Mouse (Mus musculus) A20 (cell line): ENCODE results near the gene Shroom3.

Experiments used
- DNase-seq: peaks from one replicate; pipeline ENCODE4 v3.0.0-alpha.2; 2011; ENCODE audit warnings: low read depth, low spot score

The Shroom3 gene

DNA sequence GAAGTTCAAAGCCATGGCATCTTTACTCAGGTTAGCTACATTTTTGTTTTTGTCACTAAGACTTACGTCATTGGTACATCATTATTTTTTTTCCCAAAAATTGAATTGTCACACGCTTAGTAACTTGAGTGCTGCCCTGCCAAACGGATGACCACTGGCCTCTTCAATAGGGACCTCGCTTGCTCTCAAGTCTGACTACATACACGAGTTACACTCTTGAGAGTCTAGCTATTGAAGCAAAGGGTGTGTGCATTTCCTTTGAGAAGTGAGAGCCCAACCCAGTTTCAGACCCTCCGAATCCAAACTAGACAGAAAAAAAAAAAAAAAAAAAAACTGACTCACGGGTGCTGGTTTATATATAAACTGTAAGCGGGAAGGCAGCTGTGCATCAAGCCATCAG, 286.2 kb downstream of the Shroom3 start:
- DNase-seq: no peak

- DNase-seq: no peak
These were observed 286.7 kb downstream of the Shroom3 start for GRCm38 (mm10) chr5:92969926-92970325.

DNA sequence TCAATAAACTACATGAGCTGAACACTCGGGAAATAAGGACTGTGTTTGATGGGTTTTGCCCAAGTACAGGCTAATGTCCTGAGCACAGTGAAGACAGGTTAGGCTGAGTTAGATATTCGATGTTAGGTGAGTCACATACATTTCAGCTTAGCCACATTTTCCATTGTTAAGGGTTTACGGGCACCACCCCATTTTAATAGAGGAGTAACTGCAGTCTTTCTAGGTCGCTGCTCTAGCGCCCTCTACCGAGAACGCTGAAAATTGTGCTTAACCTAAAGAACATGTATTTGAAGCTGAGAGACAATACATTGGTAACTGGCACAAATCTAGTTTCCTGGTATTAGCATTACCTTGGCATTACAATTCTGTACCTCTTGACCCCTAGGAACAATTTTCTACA, 287.2 kb downstream of the Shroom3 start:
- peak; percentile 54 for DNase-seq

DNA sequence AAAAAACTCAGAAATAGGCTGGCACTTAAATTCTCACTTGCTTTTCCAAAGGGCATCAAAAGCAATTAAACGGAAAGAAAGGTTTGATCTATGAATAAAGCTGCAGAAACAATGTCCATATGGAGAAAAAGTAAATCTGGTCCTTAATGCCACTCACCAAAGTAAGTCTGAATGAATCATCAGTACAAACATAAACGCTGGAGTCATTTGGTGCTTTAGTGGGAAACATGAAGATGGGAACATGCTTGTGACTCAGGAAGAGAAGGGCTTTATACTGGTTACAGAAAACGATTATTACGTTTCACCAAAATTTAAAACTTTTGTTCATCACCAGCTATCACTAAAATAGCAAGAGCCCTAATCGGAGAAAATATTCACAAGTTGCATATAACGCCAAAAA, 297.2 kb downstream of the Shroom3 start:
- no peak for DNase-seq

- no peak for DNase-seq
These were observed 297.6 kb downstream of the Shroom3 start for GRCm38 (mm10) chr5:92980862-92981261.

GRCm38 (mm10) chr5:92982673-92983072, 299.4 kb downstream of the Shroom3 start:
- DNase-seq: peak; percentile 35

DNA sequence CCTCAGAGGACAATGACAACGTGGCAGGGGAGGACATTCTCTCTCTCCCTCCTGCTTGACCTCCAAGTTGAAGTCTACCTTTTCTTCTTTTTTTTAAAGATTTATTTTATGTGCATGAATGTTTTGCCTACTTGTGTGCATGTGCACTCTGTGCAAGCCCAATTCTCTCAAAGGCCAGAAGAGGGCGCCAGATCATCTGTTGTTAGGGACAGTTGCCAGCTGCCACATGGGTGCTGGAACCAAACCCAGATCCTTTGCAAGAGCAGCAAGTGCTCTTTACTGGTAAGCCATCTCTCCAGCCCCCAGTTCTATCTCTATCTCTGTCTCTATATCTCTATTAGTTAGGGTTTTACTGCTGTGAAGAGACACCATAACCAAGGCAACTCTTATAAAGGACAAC, 300.7 kb downstream of the Shroom3 start:
- peak; percentile 41 for DNase-seq

DNA sequence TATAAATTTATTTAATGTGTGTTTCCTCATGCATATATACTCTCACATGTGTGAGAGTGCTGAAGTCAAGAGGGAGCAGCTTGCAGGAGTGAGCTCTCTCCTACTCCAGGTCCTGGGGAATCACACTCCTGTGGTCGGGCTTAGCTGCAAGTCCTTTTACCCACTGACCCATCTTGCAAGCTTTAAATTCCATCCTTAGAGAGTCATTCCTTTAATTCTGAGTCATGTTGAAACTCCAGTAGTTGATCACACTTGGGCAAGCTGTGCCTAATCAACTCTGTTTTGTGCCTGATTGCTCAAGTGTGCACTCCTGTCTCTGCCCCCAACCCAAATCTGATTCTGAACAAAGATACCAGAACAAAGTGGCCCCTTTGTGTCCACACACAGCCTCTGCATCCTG, 301.5 kb downstream of the Shroom3 start:
- no peak for DNase-seq

DNA sequence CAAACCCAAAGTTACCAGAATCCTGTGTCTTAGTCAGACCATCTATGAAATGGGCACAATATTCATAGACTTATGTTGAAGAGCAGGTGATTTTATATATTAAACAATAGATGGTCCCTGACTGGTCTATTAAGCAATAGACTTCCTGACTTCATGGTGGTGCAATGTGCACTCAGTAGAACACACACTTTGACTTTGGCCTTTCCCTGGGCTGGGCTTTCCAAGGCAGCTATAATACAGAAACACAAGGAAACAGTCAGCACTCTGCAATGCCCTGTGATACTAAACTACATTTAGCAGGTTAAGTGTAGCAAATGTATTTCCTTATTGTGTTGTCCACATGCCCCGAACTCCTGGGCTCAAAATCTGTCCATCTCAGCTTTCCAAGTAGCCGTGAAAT, 302.2 kb downstream of the Shroom3 start:
- DNase-seq: no peak

GRCm38 (mm10) chr5:92986651-92987610, 303.7 kb downstream of the Shroom3 start:
- no peak for DNase-seq

DNA sequence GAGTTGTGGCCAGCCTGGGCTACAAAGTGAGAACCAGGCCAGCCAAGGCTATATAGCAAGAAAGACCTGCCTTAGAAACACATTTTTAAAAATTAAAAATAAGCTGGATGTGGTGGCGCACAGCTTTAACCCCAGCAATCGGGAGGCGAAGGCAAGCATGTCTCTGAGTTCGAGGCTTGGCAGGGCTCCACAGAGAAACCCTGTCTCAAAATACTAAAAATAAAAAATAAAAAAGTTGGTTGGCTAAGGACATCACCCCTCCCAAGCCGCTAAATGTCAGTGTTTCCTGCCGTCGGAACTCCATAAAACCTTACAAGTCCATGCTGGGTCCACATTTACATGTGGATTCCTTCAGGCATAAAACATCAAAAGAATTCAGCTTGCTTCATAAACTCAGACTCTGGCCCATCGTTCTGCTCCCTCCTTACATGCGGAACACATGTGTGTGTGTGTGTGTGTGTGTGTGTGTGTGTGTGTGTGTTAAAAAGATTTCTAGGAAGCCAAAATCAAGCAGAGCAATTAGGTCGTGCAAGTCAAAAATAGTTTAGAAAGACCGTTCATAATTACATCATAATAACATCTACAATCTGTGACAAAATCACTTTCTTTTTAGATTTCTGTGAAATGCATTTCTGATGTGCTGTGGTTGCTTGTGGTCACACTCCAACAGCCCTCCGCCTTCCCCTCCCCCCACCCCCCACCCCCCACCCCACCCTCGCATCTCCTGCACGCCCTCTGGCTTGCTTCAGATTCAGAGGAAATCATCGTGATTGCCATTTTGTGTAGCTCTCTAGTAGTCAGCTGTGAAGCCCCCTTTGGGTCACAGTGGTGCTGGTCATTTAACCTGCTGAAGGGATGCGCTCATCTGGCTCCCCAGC, 304.9 kb downstream of the Shroom3 start:
- no peak for DNase-seq

DNA sequence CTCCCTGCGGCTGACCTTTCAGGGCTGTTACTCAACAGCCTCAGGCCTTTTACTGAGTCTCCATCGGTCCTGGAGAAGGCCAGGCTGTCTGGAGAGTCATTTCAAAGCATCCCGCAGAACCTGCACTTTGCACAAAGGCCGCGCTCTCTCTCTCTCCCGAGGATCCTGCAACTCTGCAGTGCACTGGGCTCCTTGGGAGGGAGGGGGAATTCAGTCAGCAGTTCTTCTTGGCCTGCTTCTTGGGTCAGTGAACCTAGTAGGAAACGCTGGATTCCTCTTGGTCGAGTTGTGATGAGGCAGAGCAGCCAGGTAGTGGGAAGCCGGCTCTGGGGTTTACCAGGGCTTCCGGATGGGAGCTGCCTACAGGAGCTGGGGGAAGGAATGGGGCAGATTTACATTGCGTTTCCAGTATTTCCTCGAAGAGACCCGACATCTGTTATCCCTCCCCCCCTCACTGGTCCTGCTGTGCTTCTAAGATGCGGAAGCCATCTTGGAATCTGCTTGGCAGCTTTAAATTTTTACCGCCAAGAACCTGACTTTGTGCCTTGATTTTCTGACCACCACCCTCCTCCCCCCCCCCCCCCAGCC, 305.6 kb downstream of the Shroom3 start:
- no peak for DNase-seq

DNA sequence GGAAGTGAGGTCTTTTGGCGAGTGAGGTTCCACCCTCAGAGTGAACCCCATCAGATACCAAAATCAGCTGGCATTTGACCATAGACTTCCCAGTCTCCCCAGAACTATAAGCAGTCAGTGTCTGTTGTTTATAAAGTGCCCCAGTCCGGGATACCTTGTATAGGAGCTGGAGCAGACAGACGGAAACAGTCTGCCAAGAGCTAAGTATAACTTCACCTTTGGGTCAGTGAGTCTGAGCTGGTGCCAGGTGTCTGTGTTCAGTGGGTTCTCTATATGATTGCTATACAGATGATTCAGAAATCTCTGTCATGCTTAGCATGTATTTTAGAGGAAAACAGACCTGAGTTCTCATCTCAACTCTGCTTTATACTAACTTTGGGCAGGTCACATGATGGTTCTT, 308.9 kb downstream of the Shroom3 start:
- no peak for DNase-seq

DNA sequence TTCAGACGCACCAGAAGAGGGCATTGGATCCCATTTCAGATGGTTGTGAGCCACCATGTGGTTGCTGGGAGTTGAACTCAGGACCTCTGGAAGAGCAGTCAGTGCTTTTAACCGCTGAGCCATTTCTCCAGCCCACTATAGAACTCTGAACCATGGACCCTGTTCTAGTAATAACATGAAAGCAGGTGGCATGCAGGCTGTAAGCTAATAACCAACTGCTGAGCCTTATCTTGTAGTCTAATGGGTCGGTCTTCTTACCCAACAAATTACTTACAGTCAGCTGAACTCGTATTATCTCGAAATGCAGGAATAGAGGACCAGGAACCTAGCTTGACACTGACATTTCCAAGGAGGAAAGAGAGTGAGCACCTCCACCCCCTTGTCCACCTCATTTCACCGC, 311.1 kb downstream of the Shroom3 start:
- DNase-seq: no peak

GRCm38 (mm10) chr5:92994861-92995260, 311.6 kb downstream of the Shroom3 start:
- DNase-seq: no peak

DNA sequence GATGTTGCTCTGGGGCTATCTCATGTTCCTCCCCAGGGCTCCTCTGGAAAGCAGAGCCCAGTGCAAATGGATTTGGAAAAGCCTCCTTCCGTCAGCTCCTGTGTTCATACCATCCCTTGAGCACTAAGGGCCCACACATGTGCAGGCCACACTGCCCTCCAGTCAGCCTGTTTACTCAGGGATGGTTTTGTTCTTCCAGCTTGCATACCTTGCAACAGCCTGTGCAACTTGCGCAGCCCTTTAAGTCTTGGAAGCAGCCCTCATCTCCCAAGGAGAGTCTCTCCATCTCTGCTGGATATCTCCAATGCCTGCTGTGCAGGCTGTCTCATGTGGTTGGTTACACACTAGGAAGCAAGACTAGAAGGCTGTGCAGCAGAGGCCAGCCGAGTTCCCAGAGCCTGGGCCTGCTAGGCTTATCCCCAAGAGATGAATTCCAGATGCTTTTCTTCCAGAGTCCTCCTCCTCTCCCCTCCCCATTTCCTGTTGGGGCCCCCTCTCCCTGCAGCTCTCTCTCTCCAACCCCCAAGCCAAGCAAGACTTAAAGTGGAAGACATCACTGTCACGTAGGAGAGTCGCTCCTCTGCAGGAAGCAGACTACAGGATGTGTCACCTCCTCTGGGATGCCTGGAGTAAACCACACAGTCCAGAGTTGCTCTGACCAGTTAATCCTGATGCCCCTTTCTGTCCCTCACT, 314.3 kb downstream of the Shroom3 start:
- DNase-seq: no peak

DNA sequence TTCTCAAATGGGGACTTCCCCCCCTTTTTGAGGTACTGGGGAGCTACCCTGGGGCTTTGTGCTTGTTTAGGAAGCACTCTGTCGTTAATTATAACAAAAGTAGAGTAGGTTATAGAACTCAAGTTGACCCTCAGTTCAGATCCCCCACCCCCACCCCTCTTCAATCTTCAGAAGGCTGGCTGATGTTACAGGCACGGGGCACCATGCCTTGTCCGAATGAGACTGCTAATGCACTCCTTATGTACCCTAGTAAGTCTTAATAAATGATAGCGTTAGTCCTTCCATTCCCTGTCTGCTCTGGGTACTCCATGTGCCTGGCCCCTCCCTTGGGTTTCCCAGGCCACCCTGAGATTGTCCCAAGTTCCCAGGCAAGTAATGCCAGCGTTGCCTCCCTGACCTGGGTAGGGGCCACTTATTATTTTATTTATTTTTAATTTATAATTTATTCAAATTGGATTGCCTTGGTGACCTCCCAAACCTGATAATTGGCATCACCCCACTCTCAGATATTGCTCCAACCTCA, 315.3 kb downstream of the Shroom3 start:
- DNase-seq: no peak

DNA sequence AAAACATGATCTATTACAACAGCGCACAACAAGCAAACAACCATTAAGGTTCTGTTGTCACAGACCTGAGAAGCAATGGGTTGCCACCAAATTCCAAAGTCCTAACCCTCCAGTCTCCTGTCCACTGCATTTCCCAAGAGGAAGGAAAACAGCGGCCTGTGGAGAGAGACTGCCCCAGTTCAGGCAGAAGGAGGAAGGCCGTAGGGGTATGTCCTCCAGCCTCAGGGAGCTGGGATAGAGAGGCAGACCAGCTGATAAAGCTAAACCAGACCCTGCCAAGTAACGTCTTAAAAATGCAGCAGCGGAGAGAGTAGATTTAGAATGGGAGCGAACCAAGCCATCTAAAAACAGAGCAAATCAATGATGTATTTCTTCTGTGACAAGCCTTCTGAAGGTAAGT, 316.8 kb downstream of the Shroom3 start:
- no peak for DNase-seq

DNA sequence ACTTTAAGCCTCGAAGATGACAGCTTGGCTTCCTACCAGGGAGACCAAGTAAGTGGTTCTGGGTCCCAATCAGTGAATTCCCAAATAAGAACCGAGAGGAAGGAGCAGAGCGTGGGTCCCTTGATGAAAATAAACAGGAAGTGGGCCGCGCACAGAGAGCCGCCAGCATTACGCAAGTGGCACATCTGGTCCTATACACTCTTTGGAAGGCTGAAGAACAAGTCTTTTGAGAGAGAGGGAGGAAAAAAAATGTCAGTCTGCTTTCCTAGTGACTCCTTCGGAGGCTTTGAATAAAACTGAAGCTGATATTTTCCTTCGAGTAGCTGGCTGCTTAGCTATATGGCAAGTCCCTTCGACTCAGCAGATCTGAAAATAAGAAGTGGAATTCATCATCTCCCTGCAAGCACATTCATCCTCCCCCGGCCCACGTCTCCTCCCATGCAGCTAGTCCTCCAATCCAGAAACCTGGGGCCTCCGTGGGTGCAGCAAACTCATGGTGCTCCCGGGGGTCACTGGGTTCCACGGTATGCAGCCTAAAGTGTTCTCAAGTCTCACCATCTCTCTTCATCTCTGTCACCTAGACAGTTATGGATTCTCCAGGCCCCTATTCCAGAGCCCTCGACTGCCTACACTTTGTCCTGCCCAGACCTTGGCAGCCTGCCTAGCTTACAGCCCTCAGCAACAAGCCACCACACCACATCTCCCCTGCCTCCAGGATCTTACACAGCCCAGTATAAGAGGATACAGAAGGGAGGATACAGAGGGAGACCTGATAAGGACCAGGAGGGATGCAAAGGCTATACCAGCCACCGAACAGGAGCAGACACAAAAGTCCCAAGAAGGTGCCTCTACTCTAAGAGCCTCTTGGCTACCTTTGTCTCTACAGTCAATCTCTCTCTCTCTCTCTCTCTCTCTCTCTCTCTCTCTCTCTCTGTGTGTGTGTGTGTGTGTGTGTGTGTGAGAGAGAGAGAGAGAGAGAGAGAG, 317.8 kb downstream of the Shroom3 start:
- DNase-seq: no peak

GRCm38 (mm10) chr5:93002615-93003014, 319.4 kb downstream of the Shroom3 start:
- DNase-seq: no peak
